Mouse (Mus musculus): ENCODE data around the gene Olfr1417. TPM values are rescaled to one million over a fixed set of nuclear protein-coding genes. Genes with fewer than 3 reads are reported as not detected.

Olfr1417 gene
- total and polyA plus RNA-seq, 3 experiments = not detected

- no peak overlapping the region for H3K27ac ChIP-seq (ENCODE audit: control insufficient read depth, low read depth, low read length)
- peaks cover 0 to 14% of the 10 kb centered on the region in 2 experiments; a peak in 2 of 4 replicates for H3K36me3 ChIP-seq (ENCODE audit: control insufficient read depth in 1 of 2, insufficient read depth in 2 of 2, low read length in 2 of 2)
- no peak overlapping the region for H3K4me3 ChIP-seq (ENCODE audit: control insufficient read depth in 1 of 2, insufficient read depth in 1 of 2, low read depth in 2 of 2, low read length in 2 of 2)
- peaks cover 2 to 6% of the 10 kb centered on the region in 2 experiments; a peak in 1 of 4 replicates for H3K4me1 ChIP-seq (ENCODE audit: control insufficient read depth in 1 of 2, insufficient read depth in 2 of 2, low read length in 2 of 2)
- no peak overlapping the region for H3K9ac ChIP-seq (ENCODE audit: control insufficient read depth, low read depth, low read length, poor library complexity, severe bottlenecking)
- TF ChIP-seq MAX (IDR thresholded peaks at IDR 0.05; ENCODE audit: low read length) = no peak
- TF ChIP-seq CTCF (IDR thresholded peaks at IDR 0.05 in 2 of 3, conservative IDR thresholded peaks at IDR 0.05 in 1 of 3; ENCODE audit: control insufficient read depth in 1 of 3, insufficient read depth in 1 of 3, low read depth in 2 of 3, low read length in 3 of 3, poor library complexity in 1 of 3, severe bottlenecking in 1 of 3) = no peak
- no peak for TF ChIP-seq TCF12 (IDR thresholded peaks at IDR 0.05; ENCODE audit: low read depth, low read length)
- no peak for TF ChIP-seq MYB (IDR thresholded peaks at IDR 0.05; ENCODE audit: low read depth, low read length)
- no peak for TF ChIP-seq RCOR1 (IDR thresholded peaks at IDR 0.05; ENCODE audit: low read depth, low read length)
- TF ChIP-seq JUND (IDR thresholded peaks at IDR 0.05; ENCODE audit: low read depth, low read length) = no peak
- no peak for TF ChIP-seq MEF2A (IDR thresholded peaks at IDR 0.05; ENCODE audit: extremely low read depth, insufficient replicate concordance, low read depth, low read length, poor library complexity, severe bottlenecking)
- TF ChIP-seq ZKSCAN1 (IDR thresholded peaks at IDR 0.05; ENCODE audit: low read depth, low read length) = no peak
- no peak for TF ChIP-seq MXI1 (IDR thresholded peaks at IDR 0.05; ENCODE audit: low read depth, low read length)
- TF ChIP-seq BHLHE40 (IDR thresholded peaks at IDR 0.05; ENCODE audit: borderline replicate concordance, low read depth, low read length) = no peak
- no peak for TF ChIP-seq EP300 (IDR thresholded peaks at IDR 0.05; ENCODE audit: low read depth in 1 of 2, low read length in 2 of 2)
- no peaks in the 10 kb centered on the region for H3K79me2 ChIP-seq (ENCODE audit: control insufficient read depth, insufficient read depth, low read length, poor library complexity)
- no peaks in the 10 kb centered on the region; a peak in 1 of 4 replicates for H3K27me3 ChIP-seq (ENCODE audit: control insufficient read depth in 1 of 2, insufficient read depth in 2 of 2, low read length in 2 of 2)
- H3K9me3 ChIP-seq (replicated peaks; ENCODE audit: insufficient read depth, low read length) = no peaks in the 10 kb centered on the region
- no peak for DNase-seq (ENCODE audit: low read depth, low spot score)
These were observed 17.5 kb upstream of the Olfr1417 start for GRCm38 (mm10) chr19:11856506-11856905.

- H3K9ac ChIP-seq (ENCODE audit: control insufficient read depth, low read depth, low read length, poor library complexity, severe bottlenecking) = no peak overlapping the region
- no peak overlapping the region for H3K4me3 ChIP-seq (ENCODE audit: control insufficient read depth in 1 of 2, insufficient read depth in 1 of 2, low read depth in 2 of 2, low read length in 2 of 2)
- TF ChIP-seq EP300 (IDR thresholded peaks at IDR 0.05; ENCODE audit: low read depth in 1 of 2, low read length in 2 of 2) (peak; percentile 53 to 56), GATA1 (IDR thresholded peaks at IDR 0.05; ENCODE audit: low read depth, low read length) (peak; percentile 44; the same call in 1 of the 2 replicates), RCOR1 (IDR thresholded peaks at IDR 0.05; ENCODE audit: low read depth, low read length) (no peak), TCF12 (IDR thresholded peaks at IDR 0.05; ENCODE audit: low read depth, low read length) (0 out of 2 replicates have a peak, but pooled peaks have one; percentile 21), ELF1 (IDR thresholded peaks at IDR 0.05; ENCODE audit: low read depth, low read length) (no peak), MAZ (IDR thresholded peaks at IDR 0.05; ENCODE audit: low read depth, low read length) (no peak)
- H3K36me3 ChIP-seq (ENCODE audit: control insufficient read depth in 1 of 2, insufficient read depth in 2 of 2, low read length in 2 of 2) = peaks cover 0 to 14% of the 10 kb centered on the region in 2 experiments; a peak in 2 of 4 replicates
- DNase-seq (ENCODE audit: low read depth, low spot score) = peak; percentile 13
- no peak overlapping the region for H3K27ac ChIP-seq (ENCODE audit: control insufficient read depth, low read depth, low read length)
- no peaks in the 10 kb centered on the region for H3K27me3 ChIP-seq (ENCODE audit: control insufficient read depth in 1 of 2, insufficient read depth in 2 of 2, low read length in 2 of 2)
- H3K79me2 ChIP-seq (ENCODE audit: control insufficient read depth, insufficient read depth, low read length, poor library complexity) = no peaks in the 10 kb centered on the region
- H3K4me1 ChIP-seq (ENCODE audit: control insufficient read depth in 1 of 2, insufficient read depth in 2 of 2, low read length in 2 of 2) = peaks cover 2 to 6% of the 10 kb centered on the region in 2 experiments; a peak in 1 of 4 replicates
- no peaks in the 10 kb centered on the region for H3K9me3 ChIP-seq (replicated peaks; ENCODE audit: insufficient read depth, low read length)
These were observed 15.8 kb upstream of the Olfr1417 start for GRCm38 (mm10) chr19:11854821-11855220.
